Mouse (Mus musculus) layer of hippocampus, adult 18-20 months (tissue): ENCODE results near the gene Kank4. TPM values are rescaled to one million over a fixed set of nuclear protein-coding genes. Genes with fewer than 3 reads are reported as not detected.
A peak's percentile ranks its signal among the peaks of the same experiment; 100 is the strongest.

Source experiments
- DNase-seq, 2 experiments: peaks; one replicate each; pipeline ENCODE4 v3.0.0; 2022; ENCODE audit warnings: low spot score in 2 of 2
- total RNA-seq, 2 experiments: library from RNA; stranded (reverse); gene quantifications; 2 replicates each; pipeline ENCODE4 v1.2.3; 2021

The Kank4 gene
- total RNA-seq, 2 experiments from 2014 or later: 2.1 to 3.8 TPM

- DNase-seq: peak; percentile 16 to 78
Measured at GRCm38 (mm10) chr4:98722454-98722853, 94.9 kb downstream of the Kank4 start.

- no peak for DNase-seq
Measured at GRCm38 (mm10) chr4:98718547-98718917, 98.8 kb downstream of the Kank4 start.

- no peak for DNase-seq
Measured at GRCm38 (mm10) chr4:98717735-98718546, 99.4 kb downstream of the Kank4 start.

GRCm38 (mm10) chr4:98710891-98711290 is 106.4 kb downstream of the Kank4 start:
- no peak for DNase-seq

Other genes with a start within 250 kb of the Kank4 start
- gene L1td1, start 90.8 kb downstream of the Kank4 start, total RNA-seq: not detected
- not detected for gene I0C0044D17Rik, start 6.3 kb upstream of the Kank4 start, total RNA-seq
- 10 to 100 TPM; 24.8 to 32.4 TPM for gene Usp1, start 106.3 kb upstream of the Kank4 start, total RNA-seq
- gene Angptl3, start 213.4 kb upstream of the Kank4 start, total RNA-seq: not detected